Mouse (Mus musculus): ENCODE results near the gene Acad10.
A peak's percentile ranks its signal among the peaks of the same experiment; 100 is the strongest.
"Not testable (repeated sequence)": the region's sequence is repeated elsewhere in the genome, so short reads cannot be mapped to it uniquely, and the experiment has no call there.

The Acad10 gene

GRCm38 (mm10) chr5:121656866-121657265, 3.4 kb downstream of the Acad10 start:
- not testable (repeated sequence) for DNase-seq

GRCm38 (mm10) chr5:121654526-121654925, 5.8 kb downstream of the Acad10 start:
- no peak for DNase-seq

- no peak for DNase-seq
Measured at GRCm38 (mm10) chr5:121649134-121649533, 11.2 kb downstream of the Acad10 start.

- DNase-seq: no peak
Measured at GRCm38 (mm10) chr5:121639601-121640000, 20.7 kb downstream of the Acad10 start.

- DNase-seq: no peak
Measured at GRCm38 (mm10) chr5:121637296-121637695, 23.0 kb downstream of the Acad10 start.

- no peak for DNase-seq
Measured at GRCm38 (mm10) chr5:121634668-121635067, 25.6 kb downstream of the Acad10 start.

- no peak for DNase-seq
Measured at GRCm38 (mm10) chr5:121632804-121633203, 27.5 kb downstream of the Acad10 start.

GRCm38 (mm10) chr5:121631106-121631647, 29.1 kb downstream of the Acad10 start:
- DNase-seq: peak; percentile 20 to 21

GRCm38 (mm10) chr5:121627871-121628270, 32.4 kb downstream of the Acad10 start:
- peak; percentile 67 to 74 for DNase-seq

GRCm38 (mm10) chr5:121623241-121623640, 37.1 kb downstream of the Acad10 start:
- DNase-seq: no peak

GRCm38 (mm10) chr5:121621102-121621501, 39.2 kb downstream of the Acad10 start:
- DNase-seq: no peak

- DNase-seq: peak; percentile 77 to 80
Measured at GRCm38 (mm10) chr5:121618592-121619513, 41.5 kb downstream of the Acad10 start, which contains the start of gene Acad12. TSS of gene Acad12 (minus strand) at chr5:121618938.

- not testable (repeated sequence) for DNase-seq
Measured at GRCm38 (mm10) chr5:121614921-121615320, 45.4 kb downstream of the Acad10 start.

- no peak for DNase-seq
Measured at GRCm38 (mm10) chr5:121612036-121612435, 48.3 kb downstream of the Acad10 start.

- not testable (repeated sequence) for DNase-seq
Measured at GRCm38 (mm10) chr5:121609556-121610135, 50.7 kb downstream of the Acad10 start.

- peak; percentile 74 to 79 for DNase-seq
Measured at GRCm38 (mm10) chr5:121606151-121606550, 54.2 kb downstream of the Acad10 start.

GRCm38 (mm10) chr5:121603815-121604214, 56.5 kb downstream of the Acad10 start:
- not testable (repeated sequence) for DNase-seq

GRCm38 (mm10) chr5:121601547-121602299, 58.6 kb downstream of the Acad10 start:
- DNase-seq: peak; percentile 84 to 87

GRCm38 (mm10) chr5:121598871-121599610, 61.3 kb downstream of the Acad10 start:
- no peak for DNase-seq

- DNase-seq: no peak
Measured at GRCm38 (mm10) chr5:121597991-121598537, 62.2 kb downstream of the Acad10 start.

GRCm38 (mm10) chr5:121597332-121597731, 63.0 kb downstream of the Acad10 start:
- no peak for DNase-seq

GRCm38 (mm10) chr5:121596226-121596625, 64.1 kb downstream of the Acad10 start:
- DNase-seq: no peak

Data from thymus, postnatal 36 days (tissue).